Mouse (Mus musculus): Measurements from ENCODE around the gene Utf1. TPM values are rescaled to one million over a fixed set of nuclear protein-coding genes. Genes with fewer than 3 reads are reported as not detected.

The Utf1 gene
- polyA plus RNA-seq, 2 experiments, result not detected

- ATAC-seq (ENCODE audit: insufficient read depth) (no peak), DNase-seq (ENCODE audit: low read depth in 3 of 3, low spot score in 3 of 3) (peak in 2 of 3 experiments; percentile 4 to 6)
- H3K9me3 ChIP-seq (ENCODE audit: control insufficient read depth, low read length), result no peaks in the 10 kb centered on the region
- no peaks in the 10 kb centered on the region; a peak in 1 of 4 replicates for H3K4me1 ChIP-seq (replicated peaks; ENCODE audit: control insufficient read depth in 2 of 2, insufficient read depth in 2 of 2, low read length in 1 of 2)
- no peaks in the 10 kb centered on the region for H3K36me3 ChIP-seq (replicated peaks; ENCODE audit: control insufficient read depth, insufficient read depth, low read depth)
- H3K4me2 ChIP-seq (ENCODE audit: low read depth), result no peak overlapping the region
- no peak overlapping the region for H3K9ac ChIP-seq (replicated peaks)
- no peak overlapping the region for H3K4me3 ChIP-seq (ENCODE audit: insufficient read depth in 1 of 2, low read depth in 2 of 2, low read length in 2 of 2)
- H3K27me3 ChIP-seq (ENCODE audit: control insufficient read depth, insufficient read depth, low read length), result no peaks in the 10 kb centered on the region
- WGBS (ENCODE audit: insufficient replicate concordance), result 8% methylated on average over 6 of the region's 6 CpGs
- H3K27ac ChIP-seq, result no peak overlapping the region
- TF ChIP-seq CTCF (IDR thresholded peaks at IDR 0.05; ENCODE audit: low read depth), result peak; percentile 59
- no peak for TF ChIP-seq EP300 (IDR thresholded peaks at IDR 0.05; ENCODE audit: low read depth)
Measured at GRCm38 (mm10) chr7:139905661-139906060, 37.9 kb upstream of the Utf1 start.

GRCm38 (mm10) chr7:139908176-139908575 is 35.4 kb upstream of the Utf1 start:
- WGBS (ENCODE audit: insufficient replicate concordance), result 72% methylated on average over 5 of the region's 5 CpGs
- Histone ChIP-seq H3K9me3 (ENCODE audit: control insufficient read depth, low read length) (no peaks in the 10 kb centered on the region), H3K27ac (no peak overlapping the region), H3K4me1 (replicated peaks; ENCODE audit: control insufficient read depth in 2 of 2, insufficient read depth in 2 of 2, low read length in 1 of 2) (no peaks in the 10 kb centered on the region; a peak in 1 of 4 replicates), H3K4me3 (ENCODE audit: insufficient read depth in 1 of 2, low read depth in 2 of 2, low read length in 2 of 2) (no peak overlapping the region), H3K4me2 (ENCODE audit: low read depth) (no peak overlapping the region), H3K36me3 (replicated peaks; ENCODE audit: control insufficient read depth, insufficient read depth, low read depth) (no peaks in the 10 kb centered on the region), H3K9ac (replicated peaks) (no peak overlapping the region), H3K27me3 (ENCODE audit: control insufficient read depth, insufficient read depth, low read length) (peaks cover 1% of the 10 kb centered on the region; the same call in 1 of the 2 replicates)
- TF ChIP-seq CTCF (IDR thresholded peaks at IDR 0.05; ENCODE audit: low read depth) (no peak), EP300 (IDR thresholded peaks at IDR 0.05; ENCODE audit: low read depth) (no peak)
- ATAC-seq (ENCODE audit: insufficient read depth) (no peak), DNase-seq (ENCODE audit: low read depth in 3 of 3, low spot score in 3 of 3) (no peak)

- no peak overlapping the region for H3K27ac ChIP-seq
- TF ChIP-seq CTCF (IDR thresholded peaks at IDR 0.05; ENCODE audit: low read depth), result no peak
- no peak for TF ChIP-seq EP300 (IDR thresholded peaks at IDR 0.05; ENCODE audit: low read depth)
- H3K27me3 ChIP-seq (ENCODE audit: control insufficient read depth, insufficient read depth, low read length), result peaks cover 10% of the 10 kb centered on the region
- H3K4me3 ChIP-seq (ENCODE audit: insufficient read depth in 1 of 2, low read depth in 2 of 2, low read length in 2 of 2), result no peak overlapping the region
- no peak overlapping the region for H3K9ac ChIP-seq (replicated peaks)
- H3K9me3 ChIP-seq (ENCODE audit: control insufficient read depth, low read length), result no peaks in the 10 kb centered on the region
- H3K4me2 ChIP-seq (ENCODE audit: low read depth), result no peak overlapping the region
- 42% methylated on average over 6 of the region's 6 CpGs for WGBS (ENCODE audit: insufficient replicate concordance)
- ATAC-seq (ENCODE audit: insufficient read depth), result no peak
- DNase-seq (ENCODE audit: low read depth in 3 of 3, low spot score in 3 of 3), result no peak
- no peaks in the 10 kb centered on the region for H3K36me3 ChIP-seq (replicated peaks; ENCODE audit: control insufficient read depth, insufficient read depth, low read depth)
- no peaks in the 10 kb centered on the region; a peak in 1 of 4 replicates for H3K4me1 ChIP-seq (replicated peaks; ENCODE audit: control insufficient read depth in 2 of 2, insufficient read depth in 2 of 2, low read length in 1 of 2)
Measured at GRCm38 (mm10) chr7:139909469-139909868, 34.1 kb upstream of the Utf1 start.

- no peak for TF ChIP-seq EP300 (IDR thresholded peaks at IDR 0.05; ENCODE audit: low read depth)
- no peak for TF ChIP-seq CTCF (IDR thresholded peaks at IDR 0.05; ENCODE audit: low read depth)
- peaks cover 13% of the 10 kb centered on the region for H3K27me3 ChIP-seq (ENCODE audit: control insufficient read depth, insufficient read depth, low read length)
- WGBS (ENCODE audit: insufficient replicate concordance), result 55% methylated on average over 11 of the region's 11 CpGs
Measured at GRCm38 (mm10) chr7:139910204-139910835, 33.3 kb upstream of the Utf1 start.

GRCm38 (mm10) chr7:139914141-139915047 is 29.2 kb upstream of the Utf1 start:
- Histone ChIP-seq H3K36me3 (replicated peaks; ENCODE audit: control insufficient read depth, insufficient read depth, low read depth) (no peaks in the 10 kb centered on the region), H3K9ac (replicated peaks) (no peak overlapping the region), H3K4me2 (ENCODE audit: low read depth) (peak overlapping the region; percentile 35), H3K27me3 (ENCODE audit: control insufficient read depth, insufficient read depth, low read length) (peaks cover 13% of the 10 kb centered on the region), H3K27ac (no peak overlapping the region), H3K4me1 (replicated peaks; ENCODE audit: control insufficient read depth in 2 of 2, insufficient read depth in 2 of 2, low read length in 1 of 2) (no peaks in the 10 kb centered on the region), H3K9me3 (ENCODE audit: control insufficient read depth, low read length) (no peaks in the 10 kb centered on the region), H3K4me3 (ENCODE audit: insufficient read depth in 1 of 2, low read depth in 2 of 2, low read length in 2 of 2) (peak overlapping the region in 1 of 2 experiments; percentile 3; a peak in 1 of 4 replicates)
- ATAC-seq (ENCODE audit: insufficient read depth) (peak; percentile 74), DNase-seq (ENCODE audit: low read depth in 3 of 3, low spot score in 3 of 3) (peak in 1 of 3 experiments; percentile 16)
- 10% methylated on average over 29 of the region's 29 CpGs for WGBS (ENCODE audit: insufficient replicate concordance)
- no peak for TF ChIP-seq CTCF (IDR thresholded peaks at IDR 0.05; ENCODE audit: low read depth)
- TF ChIP-seq EP300 (IDR thresholded peaks at IDR 0.05; ENCODE audit: low read depth), result no peak

More at GRCm38 (mm10) chr7:139910204-139910835, 33.3 kb upstream of the Utf1 start:
- H3K9ac ChIP-seq (replicated peaks), result no peak overlapping the region
- no peak overlapping the region for H3K27ac ChIP-seq
- H3K4me3 ChIP-seq (ENCODE audit: insufficient read depth in 1 of 2, low read depth in 2 of 2, low read length in 2 of 2), result no peak overlapping the region
- H3K9me3 ChIP-seq (ENCODE audit: control insufficient read depth, low read length), result no peaks in the 10 kb centered on the region
- DNase-seq (ENCODE audit: low read depth in 3 of 3, low spot score in 3 of 3) (no peak), ATAC-seq (ENCODE audit: insufficient read depth) (no peak)
- no peaks in the 10 kb centered on the region for H3K36me3 ChIP-seq (replicated peaks; ENCODE audit: control insufficient read depth, insufficient read depth, low read depth)
- no peaks in the 10 kb centered on the region; a peak in 1 of 4 replicates for H3K4me1 ChIP-seq (replicated peaks; ENCODE audit: control insufficient read depth in 2 of 2, insufficient read depth in 2 of 2, low read length in 1 of 2)
- no peak overlapping the region for H3K4me2 ChIP-seq (ENCODE audit: low read depth)

All from liver, embryonic 14.5 days (tissue).